Mouse (Mus musculus) cortical plate, adult 2 months (tissue): ENCODE data around the gene Osbp2. TPM values are rescaled to one million over a fixed set of nuclear protein-coding genes. Genes with fewer than 3 reads are reported as not detected.

Experiments
- H3K27ac ChIP-seq: fragments of 200-500 bp; 2 replicates; pipeline ENCODE4 v1.5.1; 2012; ENCODE audit warnings: low read length, control low read depth, inconsistent platforms; ENCODE audit not compliant: insufficient read depth
- H3K4me1 ChIP-seq: fragments of 200-500 bp; 2 replicates; pipeline ENCODE4 v1.6.1; 2011; ENCODE audit warnings: low read length; ENCODE audit not compliant: control insufficient read depth, insufficient read depth
- H3K4me3 ChIP-seq: fragments of 200-500 bp; 2 replicates; pipeline ENCODE4 v1.5.1; 2011; ENCODE audit warnings: mild to moderate bottlenecking, low read length, control low read depth; ENCODE audit not compliant: insufficient read depth
- CTCF ChIP-seq: fragments of 200-500 bp; IDR thresholded peaks from 2 replicates; pipeline ENCODE4 v1.5.1; 2011; ENCODE audit warnings: mild to moderate bottlenecking, control low read depth, low read length; ENCODE audit not compliant: insufficient read depth; ENCODE audit errors: extremely low read depth
- POLR2A ChIP-seq: fragments of 200-500 bp; IDR thresholded peaks from 2 replicates; pipeline ENCODE4 v1.6.1; 2011; ENCODE audit warnings: mild to moderate bottlenecking, low read length, control low read depth; ENCODE audit not compliant: insufficient read depth; ENCODE audit errors: extremely low read depth
- polyA plus RNA-seq: library from polyadenylated mRNA; depleted of rRNA; stranded (reverse); fragments of >200 nt; gene quantifications from 2 replicates; pipeline ENCODE4 v1.2.3, GENCODE M21; 2012; rRNA removed

Osbp2 gene
- polyA plus RNA-seq, 1 experiment, result 129 TPM

- TF ChIP-seq CTCF (no peak), POLR2A (no peak)
- H3K4me1 ChIP-seq, result no peaks in the 10 kb centered on the region
- H3K4me3 ChIP-seq, result no peak overlapping the region
- H3K27ac ChIP-seq, result no peak overlapping the region
Observed at GRCm38 (mm10) chr11:3674545-3674944, 189.2 kb downstream of the Osbp2 start.

GRCm38 (mm10) chr11:3671000-3671628 is 192.6 kb downstream of the Osbp2 start:
- Histone ChIP-seq H3K4me1 (no peaks in the 10 kb centered on the region), H3K4me3 (no peak overlapping the region), H3K27ac (no peak overlapping the region)
- TF ChIP-seq POLR2A, result no peak
- no peak for TF ChIP-seq CTCF

GRCm38 (mm10) chr11:3669849-3670248 is 193.9 kb downstream of the Osbp2 start:
- TF ChIP-seq CTCF (no peak), POLR2A (no peak)
- H3K4me1 ChIP-seq, result no peaks in the 10 kb centered on the region
- H3K4me3 ChIP-seq, result no peak overlapping the region
- no peak overlapping the region for H3K27ac ChIP-seq

- Histone ChIP-seq H3K4me3 (no peak overlapping the region), H3K27ac (no peak overlapping the region), H3K4me1 (no peaks in the 10 kb centered on the region)
- TF ChIP-seq CTCF, result no peak
- TF ChIP-seq POLR2A, result no peak
Observed at GRCm38 (mm10) chr11:3668768-3669167, 194.9 kb downstream of the Osbp2 start.

- Histone ChIP-seq H3K4me1 (no peaks in the 10 kb centered on the region), H3K4me3 (no peak overlapping the region), H3K27ac (no peak overlapping the region)
- TF ChIP-seq POLR2A (no peak), CTCF (no peak)
Observed at GRCm38 (mm10) chr11:3667506-3667905, 196.2 kb downstream of the Osbp2 start.

DNA sequence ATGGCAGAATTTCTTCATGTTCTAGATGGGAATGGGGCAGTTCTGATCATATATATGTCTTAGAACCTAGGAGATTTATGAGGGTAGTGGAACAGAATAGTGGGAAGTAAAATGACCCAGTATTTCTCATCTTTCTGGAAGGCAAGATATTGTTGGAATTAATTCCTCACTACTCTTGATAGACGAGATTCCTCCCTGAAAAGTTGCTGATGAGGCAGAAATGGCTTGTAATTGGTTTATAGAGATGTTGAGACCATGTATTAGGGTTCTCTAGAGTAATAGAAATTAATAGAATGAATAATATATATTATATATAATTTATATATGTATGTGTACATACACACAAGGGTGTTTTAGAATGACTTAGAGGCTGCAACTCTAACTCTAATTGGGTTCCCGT is 201.7 kb downstream of the Osbp2 start:
- no peak overlapping the region for H3K4me3 ChIP-seq
- TF ChIP-seq POLR2A (no peak), CTCF (no peak)
- H3K27ac ChIP-seq, result no peak overlapping the region
- H3K4me1 ChIP-seq, result no peaks in the 10 kb centered on the region

Other genes starting within 250 kb of the Osbp2 start
- 24.5 and 26.3 TPM in 2 replicates for gene Morc2a, start 214.7 kb downstream of the Osbp2 start, polyA plus RNA-seq
- 0.25 and 0.29 TPM in 2 replicates for gene 4921536K21Rik, start 31.2 kb upstream of the Osbp2 start, polyA plus RNA-seq
- gene Dusp18, start 31.3 kb upstream of the Osbp2 start, polyA plus RNA-seq, result 19.3 and 19.4 TPM in 2 replicates
- 20.7 and 21.7 TPM in 2 replicates for gene Slc35e4, start 50.8 kb upstream of the Osbp2 start, polyA plus RNA-seq
- 32.0 and 33.7 TPM in 2 replicates for gene Tcn2, start 68.3 kb upstream of the Osbp2 start, polyA plus RNA-seq
- gene Pes1, start 100.1 kb upstream of the Osbp2 start, polyA plus RNA-seq, result 34.4 and 34.6 TPM in 2 replicates
- 0.08 and 0.27 TPM in 2 replicates for gene 4930556J24Rik, start 112.9 kb upstream of the Osbp2 start, polyA plus RNA-seq
- gene Gal3st1, start 119.7 kb upstream of the Osbp2 start, polyA plus RNA-seq, result 32.0 and 36.4 TPM in 2 replicates
- gene Sec14l4, start 167.6 kb upstream of the Osbp2 start, polyA plus RNA-seq, result 0.17 and 0.26 TPM in 2 replicates
- gene Sec14l3, start 200.9 kb upstream of the Osbp2 start, polyA plus RNA-seq, result 0.44 and 0.52 TPM in 2 replicates
- gene Mtfp1, start 231.5 kb upstream of the Osbp2 start, polyA plus RNA-seq, result 82.5 and 92.9 TPM in 2 replicates